8 mouse cellular contexts compared by ENCODE assay signal in genomic region chr2:94406083-94406957, GRCm38 (mm10). TPM values are rescaled to one million over a fixed set of nuclear protein-coding genes. Genes with fewer than 3 reads are reported as not detected.
DNase-seq lines count a peak whose midpoint lies in the region; ATAC-seq lines count a peak whose summit lies in the region.

Gene Ttc17 (minus strand): TSS chr2:94406689.

- peak; percentile 92 for DNase-seq in adipocyte (ENCODE audit: low spot score)
- DNase-seq in embryo, embryonic 10 days (ENCODE audit: low spot score): peak; percentile 95
- peak; percentile 88 for DNase-seq in gastrocnemius, postnatal 10 days
- DNase-seq in induced T-regulatory cell, adult 2 months (ENCODE audit: low read depth): peak; percentile 95
- DNase-seq in left cerebral cortex, adult 9 months (ENCODE audit: low spot score in 2 of 2): peak; percentile 32 to 82
- DNase-seq in right cerebral cortex, postnatal 14 days: peak; percentile 90
- DNase-seq in urinary bladder, postnatal 36 days (ENCODE audit: low spot score in 2 of 2): peak; percentile 81 to 90

- peak; percentile 90 for ATAC-seq in megakaryocyte progenitor cell, adult 5-6 weeks (replicated peaks; ENCODE audit: poor library complexity)

RNA-seq across cellular contexts. Expression of gene Ttc17, which starts in this region (rescaled TPM):
- 10 to 100 TPM; 16.9 to 20.9 TPM for total RNA-seq in gastrocnemius, postnatal 10 days (2021)
- total RNA-seq in megakaryocyte progenitor cell, adult 5-6 weeks (2015): 19.7 and 29.7 TPM in 2 replicates
- 25.5 and 27.3 TPM in 2 replicates for total RNA-seq in megakaryocyte progenitor cell, adult 5-6 weeks (2017)

Comparison
In these comparisons a context has a peak if more than half of its experiments do, and no peak if none do; other contexts are left out.
1. Peak in every context shown above with its lines: DNase-seq and ATAC-seq.